ENCODE assay signal across 10 mouse cellular contexts in the genomic region with DNA sequence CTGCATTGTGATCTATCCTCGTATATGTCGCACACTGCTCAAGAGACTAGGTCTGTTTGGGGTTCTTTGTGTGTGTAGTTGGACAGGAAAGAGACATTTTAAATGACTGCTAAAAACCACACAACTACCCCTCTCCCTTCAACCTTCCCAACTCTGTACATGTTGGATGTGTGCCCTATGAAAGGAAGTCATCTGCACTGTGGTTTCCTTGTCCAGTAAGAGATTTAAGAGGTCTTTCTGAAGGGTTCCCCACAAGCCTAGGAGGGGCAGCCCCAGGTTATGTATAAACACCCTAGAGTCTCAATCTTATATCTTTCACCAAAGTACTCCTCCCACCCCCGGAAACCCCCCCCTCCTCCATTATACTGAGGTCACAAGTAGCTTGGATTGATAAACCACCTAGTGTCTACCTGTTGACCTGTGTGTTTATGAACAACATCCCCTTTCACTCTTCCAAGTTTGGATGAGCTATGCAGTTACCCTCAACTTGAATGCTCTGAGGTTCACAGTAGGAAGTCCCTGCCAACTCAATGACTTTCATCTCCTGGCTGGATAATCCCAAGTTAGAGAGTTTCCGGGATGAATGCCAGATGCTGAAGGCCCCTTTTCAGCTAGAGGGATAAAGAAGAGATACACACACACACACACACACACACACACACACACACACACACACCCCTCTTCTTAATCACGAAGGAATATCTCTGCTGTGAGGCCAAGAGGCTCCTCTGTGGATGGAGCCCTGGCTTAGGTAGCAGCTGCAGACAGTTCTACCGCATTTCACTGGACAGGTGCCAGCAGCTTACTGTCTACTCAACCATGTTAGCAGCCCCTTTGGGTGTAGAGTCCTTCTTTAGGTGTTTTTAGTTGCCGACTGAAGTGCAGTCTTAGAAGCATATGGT. TPM values are rescaled to one million over a fixed set of nuclear protein-coding genes. Genes with fewer than 3 reads are reported as not detected.
DNase-seq lines count a peak whose midpoint lies in the region; ATAC-seq and TF ChIP-seq lines count a peak whose summit lies in the region.
"Had no signal": no experiment of that assay in that cellular context is flagged by ENCODE, and none has a peak within 500 bp of the region (broad histone marks: within the 10 kb centered on the region; RNA-seq: fewer than 3 reads in every experiment).

No protein-coding gene starts in this region.

- H3K9ac ChIP-seq in kidney, embryonic 15.5 days, result no peak overlapping the region
- H3K9ac ChIP-seq in intestine, embryonic 15.5 days, result no peak overlapping the region
- H3K9ac ChIP-seq: embryonic facial prominence, embryonic 12.5 days; midbrain, embryonic 15.5 days had no signal

- no peak for TF ChIP-seq CTCF in kidney, adult 2 months (conservative IDR thresholded peaks at IDR 0.05; ENCODE audit: insufficient read depth, insufficient read length, low read depth, low read length)
- no peak for TF ChIP-seq CTCF in E14TG2a.4 (conservative IDR thresholded peaks at IDR 0.05; ENCODE audit: low read length)

- H3K36me3 ChIP-seq in kidney, adult 2 months (ENCODE audit: control insufficient read depth, insufficient read depth, low read length), result no peaks in the 10 kb centered on the region
- H3K36me3 ChIP-seq in kidney, embryonic 15.5 days, result no peaks in the 10 kb centered on the region
- H3K36me3 ChIP-seq in E14TG2a.4 (ENCODE audit: insufficient read depth, low read length), result peaks cover 93% of the 10 kb centered on the region
- no peaks in the 10 kb centered on the region for H3K36me3 ChIP-seq in intestine, embryonic 15.5 days
- H3K36me3 ChIP-seq: embryonic facial prominence, embryonic 12.5 days; midbrain, embryonic 15.5 days had no signal

- 42% methylated on average over 7 of the region's 7 CpGs for WGBS in kidney, adult 2 months
- WGBS in kidney, embryonic 15.5 days, result 62% methylated on average over 7 of the region's 7 CpGs
- 66% methylated on average over 7 of the region's 7 CpGs for WGBS in intestine, embryonic 15.5 days

- H3K9me3 ChIP-seq in kidney, embryonic 15.5 days (replicated peaks), result no peaks in the 10 kb centered on the region
- H3K9me3 ChIP-seq in E14TG2a.4 (ENCODE audit: low read length), result peaks cover 99% of the 10 kb centered on the region
- no peaks in the 10 kb centered on the region for H3K9me3 ChIP-seq in intestine, embryonic 15.5 days
- H3K9me3 ChIP-seq: embryonic facial prominence, embryonic 12.5 days; midbrain, embryonic 15.5 days had no signal

- no peak for ATAC-seq in kidney, embryonic 15.5 days (replicated peaks; ENCODE audit: low FRiP score)
- 0 out of 2 replicates have a peak, but pooled peaks have one; percentile 23 for ATAC-seq in intestine, embryonic 15.5 days
- ATAC-seq in monocyte, adult 5-6 weeks (replicated peaks; ENCODE audit: insufficient number of reproducible peaks, low FRiP score, low TSS enrichment, poor library complexity, severe bottlenecking), result no peak
- ATAC-seq: midbrain, embryonic 15.5 days had no signal

- DNase-seq in kidney, adult 2 months, result peak; percentile 67
- peak; percentile 23 for DNase-seq in adrenal gland, postnatal 25 days
- no peak for DNase-seq in layer of hippocampus, adult 9-11 months
- no peak for DNase-seq in layer of hippocampus, adult 8-10 months (ENCODE audit: low spot score in 2 of 2)

- peaks cover 24% of the 10 kb centered on the region for H3K4me1 ChIP-seq in kidney, adult 2 months (ENCODE audit: control insufficient read depth, insufficient read depth, low read length)
- H3K4me1 ChIP-seq in kidney, embryonic 15.5 days, result peaks cover 22% of the 10 kb centered on the region
- no peaks in the 10 kb centered on the region for H3K4me1 ChIP-seq in E14TG2a.4 (replicated peaks; ENCODE audit: low read depth, low read length)
- peaks cover 3% of the 10 kb centered on the region; the same call in 1 of the 2 replicates for H3K4me1 ChIP-seq in intestine, embryonic 15.5 days (replicated peaks)

- H3K4me2 ChIP-seq in kidney, embryonic 15.5 days, result no peak overlapping the region
- H3K4me2 ChIP-seq in intestine, embryonic 15.5 days (replicated peaks), result no peak overlapping the region
- H3K4me2 ChIP-seq: embryonic facial prominence, embryonic 12.5 days; midbrain, embryonic 15.5 days had no signal

- H3K4me3 ChIP-seq in kidney, adult 2 months (ENCODE audit: insufficient read depth, low read depth, low read length), result no peak overlapping the region
- no peak overlapping the region for H3K4me3 ChIP-seq in kidney, embryonic 15.5 days (replicated peaks)
- peak overlapping the region; percentile 18; the same call in 1 of the 2 replicates for H3K4me3 ChIP-seq in E14TG2a.4 (replicated peaks; ENCODE audit: low read length)
- no peak overlapping the region for H3K4me3 ChIP-seq in intestine, embryonic 15.5 days (replicated peaks)
- H3K4me3 ChIP-seq: embryonic facial prominence, embryonic 12.5 days; midbrain, embryonic 15.5 days had no signal

- TF ChIP-seq POLR2A in kidney, adult 2 months (IDR thresholded peaks at IDR 0.05; ENCODE audit: low read depth, low read length), result no peak

- H3K27ac ChIP-seq in kidney, adult 2 months (ENCODE audit: insufficient read depth, low read depth, low read length), result 0 out of 2 replicates have a peak overlapping the region, but pooled peaks have one; percentile 0
- no peak overlapping the region for H3K27ac ChIP-seq in kidney, embryonic 15.5 days
- no peak overlapping the region for H3K27ac ChIP-seq in intestine, embryonic 15.5 days
- H3K27ac ChIP-seq: embryonic facial prominence, embryonic 12.5 days; midbrain, embryonic 15.5 days had no signal

- no peaks in the 10 kb centered on the region for H3K27me3 ChIP-seq in kidney, adult 2 months (replicated peaks; ENCODE audit: control insufficient read depth, insufficient read depth, low read length)
- no peaks in the 10 kb centered on the region for H3K27me3 ChIP-seq in kidney, embryonic 15.5 days
- H3K27me3 ChIP-seq in E14TG2a.4 (ENCODE audit: insufficient read depth, low read length), result no peaks in the 10 kb centered on the region
- H3K27me3 ChIP-seq in intestine, embryonic 15.5 days (replicated peaks), result no peaks in the 10 kb centered on the region
- H3K27me3 ChIP-seq: embryonic facial prominence, embryonic 12.5 days; midbrain, embryonic 15.5 days had no signal

RNA-seq across cellular contexts. Expression of gene D630039A03Rik, which starts 32.3 kb away (rescaled TPM):
- 17.8 and 19.8 TPM in 2 replicates for polyA plus RNA-seq in kidney, adult 2 months (2012; rRNA removed)
- polyA plus RNA-seq in kidney, embryonic 15.5 days (2015; fragmentation: Nextera tagmentation; extraction: Ambion mirVana), result 1.2 and 1.6 TPM in 2 replicates
- total RNA-seq in adrenal gland, postnatal 25 days (2021), result 9.2 and 10.0 TPM in 2 replicates
- 10.9 and 11.2 TPM in 2 replicates for polyA plus RNA-seq in intestine, embryonic 15.5 days (2015; fragmentation: Nextera tagmentation; extraction: Ambion mirVana)
- under 1 TPM; 0.13 to 0.33 (median 0.20) TPM for total RNA-seq in layer of hippocampus, adult 8-10 months (2022)
- total RNA-seq in monocyte, adult 5-6 weeks (2017), result 0.19 TPM in 1 of 3 replicates, not detected in the others

Comparison
In these comparisons a context has a peak if more than half of its experiments do, and no peak if none do; other contexts are left out.
1. DNase-seq: peak in kidney, adult 2 months (single experiment) and adrenal gland, postnatal 25 days (single experiment); none in layer of hippocampus, adult 9-11 months (single experiment) and layer of hippocampus, adult 8-10 months (0 of 2).